Mouse (Mus musculus) liver, adult (tissue): ENCODE data around the gene Tmem109.

Experiments
- GATA4 ChIP-seq: IDR thresholded peaks from 2 replicates; pipeline ENCODE4 v1.6.1; 2014; ENCODE audit warnings: mild to moderate bottlenecking, low read length; ENCODE audit not compliant: insufficient replicate concordance

Gene Tmem109

GRCm38 (mm10) chr19:10904512-10904911 is 22.7 kb upstream of the Tmem109 start:
- no peak for TF ChIP-seq GATA4

- no peak for TF ChIP-seq GATA4
These were observed 19.2 kb upstream of the Tmem109 start for GRCm38 (mm10) chr19:10901046-10901445.

GRCm38 (mm10) chr19:10900315-10900714 is 18.5 kb upstream of the Tmem109 start:
- TF ChIP-seq GATA4 = no peak

GRCm38 (mm10) chr19:10897491-10897890 is 15.7 kb upstream of the Tmem109 start:
- TF ChIP-seq GATA4 = no peak

GRCm38 (mm10) chr19:10896849-10897248 is 15.0 kb upstream of the Tmem109 start:
- no peak for TF ChIP-seq GATA4

- no peak for TF ChIP-seq GATA4
These were observed 13.9 kb upstream of the Tmem109 start for GRCm38 (mm10) chr19:10895708-10896107.

GRCm38 (mm10) chr19:10895016-10895528 is 13.3 kb upstream of the Tmem109 start, which contains the start of gene Prpf19:
TSS of gene Prpf19 (plus strand) at chr19:10895231.
- TF ChIP-seq GATA4 = peak; percentile 37; the same call in 1 of the 2 replicates

- no peak for TF ChIP-seq GATA4
These were observed 10.4 kb upstream of the Tmem109 start for GRCm38 (mm10) chr19:10892201-10892600.

- no peak for TF ChIP-seq GATA4
These were observed 801 bp downstream of the Tmem109 start for GRCm38 (mm10) chr19:10880975-10881425.

- TF ChIP-seq GATA4 = no peak
These were observed 1.5 kb downstream of the Tmem109 start for GRCm38 (mm10) chr19:10880085-10880974.

- no peak for TF ChIP-seq GATA4
These were observed 3.5 kb downstream of the Tmem109 start for GRCm38 (mm10) chr19:10878201-10878837.

GRCm38 (mm10) chr19:10871328-10871961 is 10.4 kb downstream of the Tmem109 start:
- TF ChIP-seq GATA4 = no peak

- no peak for TF ChIP-seq GATA4
These were observed 11.1 kb downstream of the Tmem109 start for GRCm38 (mm10) chr19:10870676-10871075.

GRCm38 (mm10) chr19:10869886-10870527 is 11.8 kb downstream of the Tmem109 start, which contains the start of gene Tmem132a:
TSS of gene Tmem132a (minus strand) at chr19:10869940.
- TF ChIP-seq GATA4 = no peak

GRCm38 (mm10) chr19:10869241-10869885 is 12.4 kb downstream of the Tmem109 start:
- no peak for TF ChIP-seq GATA4

GRCm38 (mm10) chr19:10868623-10869141 is 13.1 kb downstream of the Tmem109 start:
- TF ChIP-seq GATA4 = no peak
